Mouse (Mus musculus) cortical plate, adult 2 months (tissue): ENCODE data around the gene Slc35e3. TPM values are rescaled to one million over a fixed set of nuclear protein-coding genes. Genes with fewer than 3 reads are reported as not detected.
A peak's percentile ranks its signal among the peaks of the same experiment; 100 is the strongest.
"Not testable (repeated sequence)": the region's sequence is repeated elsewhere in the genome, so short reads cannot be mapped to it uniquely, and the experiment has no call there.

ENCODE experiments used
- H3K27ac ChIP-seq: fragments of 200-500 bp; 2 replicates; pipeline ENCODE4 v1.5.1; 2012; ENCODE audit warnings: low read length, control low read depth, inconsistent platforms; ENCODE audit not compliant: insufficient read depth
- H3K4me1 ChIP-seq: fragments of 200-500 bp; 2 replicates; pipeline ENCODE4 v1.6.1; 2011; ENCODE audit warnings: low read length; ENCODE audit not compliant: control insufficient read depth, insufficient read depth
- H3K4me3 ChIP-seq: fragments of 200-500 bp; 2 replicates; pipeline ENCODE4 v1.5.1; 2011; ENCODE audit warnings: mild to moderate bottlenecking, low read length, control low read depth; ENCODE audit not compliant: insufficient read depth
- CTCF ChIP-seq: fragments of 200-500 bp; IDR thresholded peaks from 2 replicates; pipeline ENCODE4 v1.5.1; 2011; ENCODE audit warnings: mild to moderate bottlenecking, control low read depth, low read length; ENCODE audit not compliant: insufficient read depth; ENCODE audit errors: extremely low read depth
- POLR2A ChIP-seq: fragments of 200-500 bp; IDR thresholded peaks from 2 replicates; pipeline ENCODE4 v1.6.1; 2011; ENCODE audit warnings: mild to moderate bottlenecking, low read length, control low read depth; ENCODE audit not compliant: insufficient read depth; ENCODE audit errors: extremely low read depth
- polyA plus RNA-seq: library from polyadenylated mRNA; depleted of rRNA; stranded (reverse); fragments of >200 nt; gene quantifications from 2 replicates; pipeline ENCODE4 v1.2.3, GENCODE M21; 2012

Gene Slc35e3
- polyA plus RNA-seq, 1 experiment = 20.0 TPM

- TF ChIP-seq POLR2A = no peak
- no peak for TF ChIP-seq CTCF
- H3K4me1 ChIP-seq = no peaks in the 10 kb centered on the region
Observed at GRCm38 (mm10) chr10:117750529-117751281, 4.5 kb upstream of the Slc35e3 start.

GRCm38 (mm10) chr10:117749787-117750343, 3.7 kb upstream of the Slc35e3 start:
- H3K4me3 ChIP-seq = no peak overlapping the region
- no peak overlapping the region for H3K27ac ChIP-seq
- H3K4me1 ChIP-seq = no peaks in the 10 kb centered on the region
- no peak for TF ChIP-seq CTCF
- no peak for TF ChIP-seq POLR2A

More at GRCm38 (mm10) chr10:117750529-117751281, 4.5 kb upstream of the Slc35e3 start:
- Histone ChIP-seq H3K4me3 (no peak overlapping the region), H3K27ac (no peak overlapping the region)

- H3K4me1 ChIP-seq = no peaks in the 10 kb centered on the region
- TF ChIP-seq CTCF (no peak), POLR2A (no peak)
- no peak overlapping the region for H3K4me3 ChIP-seq
- H3K27ac ChIP-seq = no peak overlapping the region
Observed at GRCm38 (mm10) chr10:117749050-117749686, 3.0 kb upstream of the Slc35e3 start.

- TF ChIP-seq POLR2A (no peak), CTCF (no peak)
- no peak overlapping the region for H3K4me3 ChIP-seq
- no peak overlapping the region for H3K27ac ChIP-seq
Observed at GRCm38 (mm10) chr10:117748276-117749049, 2.3 kb upstream of the Slc35e3 start.

GRCm38 (mm10) chr10:117747711-117748110, 1.5 kb upstream of the Slc35e3 start:
- no peak overlapping the region for H3K4me3 ChIP-seq
- TF ChIP-seq POLR2A = no peak
- no peak for TF ChIP-seq CTCF
- no peak overlapping the region for H3K27ac ChIP-seq
- H3K4me1 ChIP-seq = 0 out of 2 replicates have a peak, but pooled peaks cover 1% of the 10 kb centered on the region

More at GRCm38 (mm10) chr10:117748276-117749049, 2.3 kb upstream of the Slc35e3 start:
- H3K4me1 ChIP-seq = 0 out of 2 replicates have a peak, but pooled peaks cover 1% of the 10 kb centered on the region

- not testable (repeated sequence) for H3K27ac ChIP-seq, H3K4me1 ChIP-seq
- H3K4me3 ChIP-seq = peak overlapping the region; percentile 94
Observed at GRCm38 (mm10) chr10:117745570-117746296, 432 bp downstream of the Slc35e3 start.

- no peak overlapping the region for H3K27ac ChIP-seq
- 0 out of 2 replicates have a peak, but pooled peaks cover 1% of the 10 kb centered on the region for H3K4me1 ChIP-seq
- H3K4me3 ChIP-seq = no peak overlapping the region
- no peak for TF ChIP-seq POLR2A
- TF ChIP-seq CTCF = no peak
Observed at GRCm38 (mm10) chr10:117743917-117744316, 2.2 kb downstream of the Slc35e3 start.

GRCm38 (mm10) chr10:117743182-117743581, 3.0 kb downstream of the Slc35e3 start:
- TF ChIP-seq CTCF (no peak), POLR2A (no peak)
- no peak overlapping the region for H3K4me3 ChIP-seq
- no peak overlapping the region for H3K27ac ChIP-seq
- H3K4me1 ChIP-seq = 0 out of 2 replicates have a peak, but pooled peaks cover 1% of the 10 kb centered on the region

GRCm38 (mm10) chr10:117742618-117743017, 3.5 kb downstream of the Slc35e3 start:
- TF ChIP-seq CTCF (no peak), POLR2A (no peak)

More at GRCm38 (mm10) chr10:117742618-117743017, 3.5 kb downstream of the Slc35e3 start:
- Histone ChIP-seq H3K4me1 (0 out of 2 replicates have a peak, but pooled peaks cover 1% of the 10 kb centered on the region), H3K27ac (no peak overlapping the region), H3K4me3 (no peak overlapping the region)
